Mouse (Mus musculus): Measurements from ENCODE around the gene Nt5c3.

Gene Nt5c3

GRCm38 (mm10) chr6:56923726-56924707 lies at the start of gene Nt5c3, which contains the start of gene Vmn1r4:
Gene Nt5c3, minus strand, starts transcription at chr6:56923932.
Gene Vmn1r4, plus strand, starts transcription at chr6:56924015.
- DNase-seq (ENCODE audit: low spot score): peak; percentile 79

DNA sequence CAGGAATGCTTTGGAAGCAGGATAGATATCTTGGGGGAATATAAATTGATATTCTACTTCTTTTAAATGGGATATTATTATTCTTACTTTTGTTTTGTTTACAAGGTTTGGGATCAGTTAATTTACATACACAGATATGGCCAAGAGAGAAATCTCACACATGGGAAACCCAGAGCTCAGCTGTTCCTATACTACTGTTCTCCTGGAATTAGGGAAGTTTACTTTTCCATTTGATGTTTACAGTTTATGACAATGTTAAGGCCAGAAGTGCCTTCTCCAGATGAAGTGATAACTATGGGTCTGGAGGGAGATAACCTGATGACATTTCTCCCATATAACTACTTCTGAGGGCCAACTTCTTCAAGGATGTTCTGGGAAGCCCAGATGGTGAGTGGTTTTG lies 46.2 kb upstream of the Nt5c3 start, which contains the start of gene Vmn1r5:
TSS of gene Vmn1r5 (plus strand) at position 301 of the 400 bp plus-strand sequence.
- no peak for DNase-seq (ENCODE audit: low spot score)

- DNase-seq (ENCODE audit: low spot score): no peak
These were observed 32.7 kb upstream of the Nt5c3 start for GRCm38 (mm10) chr6:56956436-56956835.

DNA sequence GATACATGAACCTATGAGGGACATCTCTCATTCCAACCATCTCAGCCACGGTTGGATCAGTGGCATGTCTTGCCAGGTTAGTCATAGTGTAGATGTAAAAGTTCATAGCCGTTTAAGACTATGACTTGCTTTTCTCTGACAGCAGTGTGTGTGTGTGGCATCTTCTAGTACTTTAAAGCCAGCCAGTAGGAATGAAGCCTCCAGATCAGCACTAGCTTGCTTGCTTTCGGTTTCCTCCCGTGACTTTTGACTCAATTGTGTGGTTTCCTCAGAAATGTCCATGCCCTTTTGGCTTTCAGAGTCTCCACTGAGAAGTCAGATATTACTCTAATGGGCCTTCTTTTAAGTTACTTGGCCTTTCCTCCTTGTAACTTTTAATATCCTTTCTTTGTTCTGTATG lies 10.6 kb upstream of the Nt5c3 start:
- DNase-seq (ENCODE audit: low spot score): no peak

GRCm38 (mm10) chr6:56932464-56932863 lies 8.7 kb upstream of the Nt5c3 start:
- no peak for DNase-seq (ENCODE audit: low spot score)

- no peak for DNase-seq (ENCODE audit: low spot score)
These were observed 8.1 kb upstream of the Nt5c3 start for GRCm38 (mm10) chr6:56931648-56932415.

GRCm38 (mm10) chr6:56923331-56923725 lies 404 bp downstream of the Nt5c3 start:
- no peak for DNase-seq (ENCODE audit: low spot score)

DNA sequence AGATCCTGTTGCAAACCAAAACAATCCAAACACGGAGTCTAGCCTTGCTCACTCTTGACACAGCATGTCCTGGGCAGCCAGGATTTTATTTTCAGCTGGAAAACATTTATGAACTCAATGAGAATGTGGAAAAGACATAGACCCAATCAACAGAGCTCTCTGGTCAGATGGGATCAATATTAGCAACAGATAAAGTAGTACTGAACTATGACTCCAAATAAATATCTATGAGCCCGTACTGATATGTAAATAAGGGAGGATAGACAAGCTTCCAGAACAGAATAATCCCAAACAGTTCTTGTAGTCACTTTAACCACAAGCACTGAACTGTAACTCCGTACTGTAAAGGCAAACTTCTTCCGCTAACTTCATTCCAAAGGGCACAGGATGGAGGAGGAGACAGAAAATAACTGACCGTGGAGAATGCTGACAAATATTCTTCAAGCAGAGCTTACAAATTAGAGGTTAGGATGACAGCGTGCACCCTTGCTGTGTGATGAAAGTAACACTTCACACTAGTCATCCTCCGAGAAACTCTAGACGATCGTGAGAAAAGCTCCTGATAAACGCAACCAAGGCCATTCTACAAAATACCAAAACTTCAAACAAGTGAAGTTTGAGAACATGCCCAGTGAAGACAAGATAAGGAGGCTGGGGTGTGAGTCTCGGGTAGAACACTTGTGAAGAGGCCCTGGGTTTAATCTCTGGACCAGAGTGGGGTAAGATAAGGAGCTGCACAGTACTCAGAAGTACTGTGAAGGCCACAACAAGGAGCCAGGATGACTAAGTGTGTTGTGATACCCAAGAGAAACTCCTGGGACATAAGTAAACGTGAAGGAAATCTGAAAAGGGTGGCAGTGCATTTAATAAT lies 3.3 kb downstream of the Nt5c3 start:
- no peak for DNase-seq (ENCODE audit: low spot score)

GRCm38 (mm10) chr6:56919330-56920044 lies 4.2 kb downstream of the Nt5c3 start:
- DNase-seq (ENCODE audit: low spot score): no peak

DNA sequence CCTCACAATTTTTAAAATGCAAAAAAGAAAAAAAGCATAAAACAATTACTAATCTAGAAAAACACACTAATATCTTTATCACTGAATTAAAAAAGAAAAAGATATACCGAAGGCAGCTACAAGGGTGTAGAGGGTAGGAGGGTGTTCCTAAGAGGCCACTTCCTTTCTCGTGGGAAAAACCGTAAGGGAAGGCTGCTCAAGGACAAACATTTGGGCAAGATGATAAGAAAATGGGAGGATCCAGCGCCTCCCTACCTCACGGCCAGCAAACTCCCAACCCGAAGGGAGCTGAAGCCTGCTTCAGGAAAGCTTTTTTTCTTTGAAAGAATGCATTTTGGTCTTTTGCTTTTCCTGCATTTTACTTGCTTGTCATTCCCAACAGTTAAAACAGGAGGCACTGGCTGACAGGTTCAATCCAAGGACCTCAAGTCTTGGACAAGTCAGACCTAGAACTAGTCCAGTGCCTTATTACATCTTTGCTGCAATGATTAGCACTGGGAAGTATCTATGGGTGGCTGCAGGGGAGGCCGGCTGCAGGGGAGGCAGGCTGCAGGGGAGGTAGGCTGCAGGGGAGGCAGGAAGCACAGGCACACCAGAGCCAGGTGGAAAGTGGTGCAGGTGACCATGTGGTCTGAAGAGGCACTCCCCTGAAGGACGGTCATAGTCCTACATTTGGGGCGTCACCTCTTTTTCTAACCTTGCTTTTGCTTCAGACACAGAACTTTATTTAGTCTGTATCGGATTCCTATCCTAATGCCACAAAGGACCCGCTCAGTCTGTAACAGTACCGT lies 6.0 kb downstream of the Nt5c3 start:
- no peak for DNase-seq (ENCODE audit: low spot score)

- DNase-seq (ENCODE audit: low spot score): no peak
These were observed 7.5 kb downstream of the Nt5c3 start for GRCm38 (mm10) chr6:56916279-56916678.

DNA sequence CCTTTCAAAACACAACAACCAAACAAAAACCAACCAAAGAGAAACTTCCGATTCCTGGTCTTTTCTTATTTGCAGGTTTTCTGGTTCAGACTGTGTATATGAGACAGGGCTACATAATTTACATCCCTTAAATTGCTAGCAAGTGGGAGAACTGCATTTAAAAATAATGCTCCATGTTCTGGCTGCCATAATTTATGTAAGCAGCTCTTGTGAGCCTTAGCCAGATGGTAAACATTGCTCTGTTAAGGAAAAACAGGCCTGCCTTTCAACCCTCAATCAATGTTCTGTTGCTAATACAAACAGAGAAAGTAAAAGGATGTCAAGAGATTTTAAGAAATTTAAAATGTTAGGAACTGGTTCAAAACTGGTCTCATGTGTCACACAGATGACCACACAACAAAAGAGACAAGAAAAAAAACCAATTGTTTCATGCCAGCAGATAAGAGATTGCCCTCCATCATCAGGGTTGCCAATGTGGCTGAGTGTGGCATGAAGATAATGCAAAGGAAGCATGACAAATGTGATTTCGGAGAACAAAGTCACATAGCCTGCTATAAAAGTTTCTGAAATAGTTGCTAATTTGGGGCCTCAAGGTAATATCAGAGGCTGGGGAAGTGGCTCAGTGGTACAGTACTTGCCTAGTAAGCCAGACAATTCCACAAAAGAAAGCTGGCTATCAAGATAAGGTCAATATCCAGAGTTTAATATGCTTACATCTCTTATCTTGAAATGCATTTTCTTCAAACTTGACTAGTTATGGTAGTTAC lies 10.5 kb downstream of the Nt5c3 start:
- no peak for DNase-seq (ENCODE audit: low spot score)

DNA sequence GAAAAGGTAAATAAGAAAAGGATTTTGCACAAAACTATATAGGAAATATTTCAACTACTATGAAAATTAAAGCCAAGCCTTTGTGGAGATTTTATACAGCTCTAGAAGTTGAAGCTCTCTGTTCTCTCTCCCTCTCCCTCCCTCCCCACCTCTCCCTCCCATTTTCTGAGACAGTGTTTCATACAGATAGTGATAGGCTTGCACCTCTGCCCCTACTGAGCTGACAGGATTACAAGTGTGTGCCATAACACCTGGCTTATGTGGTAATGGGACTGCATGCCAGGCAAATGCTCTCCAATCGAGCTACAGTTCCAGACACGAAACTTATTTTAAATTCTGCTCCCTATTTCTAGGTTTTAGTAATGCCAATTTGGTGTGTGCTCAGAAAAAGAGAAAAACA lies 12.8 kb downstream of the Nt5c3 start:
- no peak for DNase-seq (ENCODE audit: low spot score)

- DNase-seq (ENCODE audit: low spot score): no peak
These were observed 14.8 kb downstream of the Nt5c3 start for GRCm38 (mm10) chr6:56908912-56909311.

GRCm38 (mm10) chr6:56908397-56908796 lies 15.3 kb downstream of the Nt5c3 start:
- DNase-seq (ENCODE audit: low spot score): no peak

GRCm38 (mm10) chr6:56907973-56908372 lies 15.8 kb downstream of the Nt5c3 start:
- no peak for DNase-seq (ENCODE audit: low spot score)

GRCm38 (mm10) chr6:56906121-56906846 lies 17.4 kb downstream of the Nt5c3 start:
- no peak for DNase-seq (ENCODE audit: low spot score)

- no peak for DNase-seq (ENCODE audit: low spot score)
These were observed 18.2 kb downstream of the Nt5c3 start for GRCm38 (mm10) chr6:56905486-56905885.

DNA sequence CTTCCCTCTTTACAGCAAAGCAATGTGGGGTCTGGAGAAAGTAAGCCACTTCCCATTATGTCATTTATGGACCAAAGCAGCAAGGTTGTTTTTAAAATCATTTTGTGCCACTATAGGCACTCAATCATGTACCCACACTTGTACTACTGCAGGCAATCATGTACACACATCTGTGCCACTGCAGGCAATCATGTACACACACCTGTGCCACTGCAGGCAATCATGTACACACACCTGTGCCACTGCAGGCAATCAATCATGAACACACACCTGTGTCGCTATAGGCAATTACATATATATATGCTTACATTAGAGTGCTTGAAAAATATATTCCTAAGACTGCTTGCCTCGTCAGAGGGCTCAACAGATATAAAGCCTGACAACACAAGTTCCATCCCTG lies 18.8 kb downstream of the Nt5c3 start:
- DNase-seq (ENCODE audit: low spot score): no peak
